11 mouse cellular contexts compared by ENCODE assay signal in the genomic region with DNA sequence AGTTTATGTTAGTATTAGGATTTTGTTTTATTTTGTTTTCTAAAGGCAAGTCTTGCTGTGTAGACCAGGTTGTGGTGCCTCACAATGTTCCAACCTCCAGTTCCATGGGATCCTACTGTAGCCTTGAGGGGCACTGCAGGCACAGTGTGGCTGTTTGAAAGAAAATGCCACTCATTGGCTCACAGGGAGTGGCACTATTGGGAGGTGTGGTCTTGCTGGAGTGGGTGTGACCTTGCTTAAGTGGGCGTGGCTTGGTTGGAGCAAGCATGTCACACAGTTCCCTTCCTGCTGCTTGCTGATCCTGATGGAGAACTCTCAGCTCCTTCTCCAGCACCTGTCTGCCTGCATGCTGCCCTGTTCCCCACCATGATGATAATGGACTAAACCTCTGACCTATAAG. TPM values are rescaled to one million over a fixed set of nuclear protein-coding genes. Genes with fewer than 3 reads are reported as not detected.
DNase-seq lines count a peak whose midpoint lies in the region; ATAC-seq and TF ChIP-seq lines count a peak whose summit lies in the region.
"Had no signal": no experiment of that assay in that cellular context is flagged by ENCODE, and none has a peak within 500 bp of the region (broad histone marks: within the 10 kb centered on the region; RNA-seq: fewer than 3 reads in every experiment).

No protein-coding gene starts in this region.

- no peak overlapping the region for H3K4me3 ChIP-seq in kidney, postnatal 0 days (replicated peaks; ENCODE audit: low read depth, low read length)
- H3K4me3 ChIP-seq in intestine, embryonic 16.5 days (ENCODE audit: low read length) = no peak overlapping the region
- H3K4me3 ChIP-seq: heart, embryonic 10.5 days; neural tube, embryonic 15.5 days had no signal

- H3K4me2 ChIP-seq in kidney, postnatal 0 days (ENCODE audit: low read length) = no peak overlapping the region
- no peak overlapping the region for H3K4me2 ChIP-seq in intestine, embryonic 16.5 days (ENCODE audit: low read depth, low read length)
- H3K4me2 ChIP-seq: neural tube, embryonic 15.5 days had no signal

- no peak overlapping the region for H3K9ac ChIP-seq in kidney, postnatal 0 days (ENCODE audit: low read depth, low read length)
- no peak overlapping the region for H3K9ac ChIP-seq in intestine, embryonic 16.5 days (ENCODE audit: low read depth, low read length)
- H3K9ac ChIP-seq: neural tube, embryonic 15.5 days had no signal

- no peaks in the 10 kb centered on the region for H3K4me1 ChIP-seq in kidney, postnatal 0 days (replicated peaks; ENCODE audit: insufficient read depth, low read length)
- H3K4me1 ChIP-seq in intestine, embryonic 16.5 days (ENCODE audit: control insufficient read depth, insufficient read depth, low read length) = 0 out of 2 replicates have a peak, but pooled peaks cover 3% of the 10 kb centered on the region
- H3K4me1 ChIP-seq: neural tube, embryonic 15.5 days had no signal

- DNase-seq in kidney, postnatal 0 days (ENCODE audit: low spot score) = peak; percentile 23
- DNase-seq in kidney, postnatal 10 days = no peak
- peak; percentile 88 for DNase-seq in ZHBTc4 (ENCODE audit: low read depth, low spot score)
- no peak for DNase-seq in left cerebral cortex, postnatal 25 days (ENCODE audit: low spot score in 2 of 2)
- no peak for DNase-seq in urinary bladder, postnatal 4 days (ENCODE audit: low spot score in 2 of 2)
- DNase-seq in layer of hippocampus, postnatal 10 days (ENCODE audit: low spot score in 2 of 2) = no peak
- DNase-seq: thymus, adult 2 months had no signal

- no peak; the same call in 1 of the 2 replicates for ATAC-seq in kidney, postnatal 0 days (replicated peaks; ENCODE audit: low FRiP score, low read depth)
- peak; percentile 93 for ATAC-seq in intestine, embryonic 16.5 days
- 0 out of 2 replicates have a peak, but pooled peaks have one; percentile 26 for ATAC-seq in neutrophil, adult 5-6 weeks (ENCODE audit: extremely low read depth, insufficient number of reproducible peaks, low FRiP score, poor library complexity, severe bottlenecking)

- no peak for TF ChIP-seq CTCF in kidney, postnatal 0 days (IDR thresholded peaks at IDR 0.05; ENCODE audit: low read depth)

- no peaks in the 10 kb centered on the region for H3K27me3 ChIP-seq in kidney, postnatal 0 days (ENCODE audit: insufficient read depth, low read length)
- no peaks in the 10 kb centered on the region for H3K27me3 ChIP-seq in intestine, embryonic 16.5 days (replicated peaks; ENCODE audit: control insufficient read depth, insufficient read depth, low read length)
- H3K27me3 ChIP-seq: neural tube, embryonic 15.5 days had no signal

- H3K9me3 ChIP-seq in kidney, postnatal 0 days (replicated peaks; ENCODE audit: low read length) = no peaks in the 10 kb centered on the region
- H3K9me3 ChIP-seq in intestine, embryonic 16.5 days (ENCODE audit: control insufficient read depth, low read length) = no peaks in the 10 kb centered on the region
- H3K9me3 ChIP-seq: heart, embryonic 10.5 days; neural tube, embryonic 15.5 days had no signal

- WGBS in kidney, postnatal 0 days = 12% methylated on average over 1 of the region's 1 CpGs
- WGBS in intestine, embryonic 16.5 days = 3% methylated on average over 1 of the region's 1 CpGs

- intact Hi-C loops in left cerebral cortex, postnatal 25 days (cut with DNase I) = no loop called here

- H3K27ac ChIP-seq in kidney, postnatal 0 days = no peak overlapping the region
- H3K27ac ChIP-seq in intestine, embryonic 16.5 days (ENCODE audit: low read length) = no peak overlapping the region
- H3K27ac ChIP-seq: heart, embryonic 10.5 days; neural tube, embryonic 15.5 days had no signal

- no peaks in the 10 kb centered on the region for H3K36me3 ChIP-seq in kidney, postnatal 0 days (ENCODE audit: insufficient read depth, low read length)
- H3K36me3 ChIP-seq in intestine, embryonic 16.5 days (ENCODE audit: control insufficient read depth, insufficient read depth, low read length) = no peaks in the 10 kb centered on the region
- H3K36me3 ChIP-seq: heart, embryonic 10.5 days; neural tube, embryonic 15.5 days had no signal

RNA-seq across cellular contexts. Expression of a gene that starts 18.6 kb away (rescaled TPM):
- 1.0 and 1.8 TPM in 2 replicates for polyA plus RNA-seq in kidney, postnatal 0 days (2015; fragmentation: Nextera tagmentation; extraction: Ambion mirVana)
- 0.70 and 1.5 TPM in 2 replicates for polyA plus RNA-seq in intestine, embryonic 16.5 days (2015; fragmentation: Nextera tagmentation; extraction: Ambion mirVana)
- 15.1 and 20.1 TPM in 2 replicates for total RNA-seq in neutrophil, adult 5-6 weeks (2017)
- 1 to 10 TPM; 2.3 to 3.0 TPM for total RNA-seq in left cerebral cortex, postnatal 25 days (2021)
- total RNA-seq in layer of hippocampus, postnatal 10 days (2021) = under 1 TPM; 0.38 to 0.87 TPM

RNA-seq across cellular contexts. Expression of a gene that starts 30.8 kb away (rescaled TPM):
- polyA plus RNA-seq in kidney, postnatal 0 days (2015; fragmentation: Nextera tagmentation; extraction: Ambion mirVana) = 10.4 and 12.1 TPM in 2 replicates
- polyA plus RNA-seq in intestine, embryonic 16.5 days (2015; fragmentation: Nextera tagmentation; extraction: Ambion mirVana) = 12.6 and 13.3 TPM in 2 replicates
- 0.86 and 1.0 TPM in 2 replicates for total RNA-seq in neutrophil, adult 5-6 weeks (2017)
- 1 to 10 TPM; 2.0 to 2.2 TPM for total RNA-seq in left cerebral cortex, postnatal 25 days (2021)
- total RNA-seq in layer of hippocampus, postnatal 10 days (2021) = 1 to 10 TPM; 5.6 to 6.1 TPM

Comparison
In these comparisons a context has a peak if more than half of its experiments do, and no peak if none do; other contexts are left out.
1. DNase-seq: peak in kidney, postnatal 0 days (single experiment) and ZHBTc4 (single experiment); none in kidney, postnatal 10 days (single experiment), left cerebral cortex, postnatal 25 days (0 of 2), urinary bladder, postnatal 4 days (0 of 2) and layer of hippocampus, postnatal 10 days (0 of 2).